Mouse (Mus musculus): ENCODE results near the gene Nmrk2.

DNA sequence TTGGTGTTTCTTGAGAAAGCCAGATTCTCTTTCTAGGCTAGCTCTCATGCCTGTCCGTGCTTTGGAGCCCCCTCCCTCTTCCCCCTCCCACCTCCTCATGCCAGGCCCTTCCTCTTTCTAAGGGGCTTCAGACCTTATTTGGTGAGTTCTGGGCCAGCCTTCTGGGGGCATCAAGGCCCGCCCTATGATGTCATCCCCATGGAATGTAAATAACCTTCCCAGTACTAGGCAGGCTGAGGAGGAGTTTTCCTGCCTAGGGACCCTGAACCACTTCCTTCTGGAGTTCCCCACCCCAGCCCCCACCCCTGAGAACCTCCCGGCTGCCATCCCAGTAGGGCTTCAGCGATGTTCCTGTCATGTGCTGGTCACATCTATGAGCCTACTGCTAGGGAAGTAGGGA, 17.1 kb downstream of the Nmrk2 start:
- TF ChIP-seq CTCF (IDR thresholded peaks at IDR 0.05; ENCODE audit: low read depth), result no peak
- no peak for TF ChIP-seq EP300 (IDR thresholded peaks at IDR 0.05; ENCODE audit: low read depth)
